8 mouse cellular contexts compared by ENCODE assay signal in the genomic region with DNA sequence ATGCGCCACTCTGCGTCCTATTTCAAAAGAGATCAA. TPM values are rescaled to one million over a fixed set of nuclear protein-coding genes. Genes with fewer than 3 reads are reported as not detected.
DNase-seq lines count a peak whose midpoint lies in the region; ATAC-seq and TF ChIP-seq lines count a peak whose summit lies in the region.

A gene (minus strand): TSS at position 1 of the 36 bp plus-strand sequence.

- peak within 1 kb of the TSS; percentile 70 for H3K4me3 ChIP-seq in lung, adult 2 months (replicated peaks; ENCODE audit: extremely low read depth, low read depth, low read length)
- peak within 1 kb of the TSS; percentile 97 for H3K4me3 ChIP-seq in embryonic facial prominence, embryonic 11.5 days (ENCODE audit: low read depth, low read length)
- peak within 1 kb of the TSS; percentile 91 for H3K4me3 ChIP-seq in heart, embryonic 13.5 days
- H3K4me3 ChIP-seq in myocyte, result peak within 1 kb of the TSS; percentile 70

- peak within 1 kb of the TSS; percentile 94 for H3K9ac ChIP-seq in embryonic facial prominence, embryonic 11.5 days (replicated peaks; ENCODE audit: low read length)
- H3K9ac ChIP-seq in heart, embryonic 13.5 days, result peak within 1 kb of the TSS; percentile 93

- ATAC-seq in embryonic facial prominence, embryonic 11.5 days (replicated peaks; ENCODE audit: insufficient number of reproducible peaks, low FRiP score, low TSS enrichment, low read depth), result no peak
- no peak for ATAC-seq in heart, embryonic 13.5 days (ENCODE audit: extremely low read depth, insufficient number of reproducible peaks, low FRiP score, low TSS enrichment)

- TF ChIP-seq CTCF in lung, adult 2 months (IDR thresholded peaks at IDR 0.05; ENCODE audit: insufficient read depth, low read length), result no peak

- peak within 1 kb of the TSS; percentile 54 for H3ac ChIP-seq in myocyte (ENCODE audit: control insufficient read depth, insufficient read length)

- WGBS in lung, adult 2 months, result 1% methylated on average over 2 of the region's 2 CpGs
- 0% methylated on average over 2 of the region's 2 CpGs for WGBS in embryonic facial prominence, embryonic 11.5 days
- 0% methylated on average over 2 of the region's 2 CpGs for WGBS in heart, embryonic 13.5 days

- no peaks in the 10 kb centered on the region for H3K9me3 ChIP-seq in embryonic facial prominence, embryonic 11.5 days (replicated peaks; ENCODE audit: control insufficient read depth, low read length)
- no peaks in the 10 kb centered on the region for H3K9me3 ChIP-seq in heart, embryonic 13.5 days

- DNase-seq in lung, adult 2 months, result no peak
- DNase-seq in lung, postnatal 25 days (ENCODE audit: low spot score), result no peak
- no peak for DNase-seq in embryonic facial prominence, embryonic 11.5 days (ENCODE audit: low spot score)
- no peak for DNase-seq in left cerebral cortex, postnatal 14 days (ENCODE audit: low spot score in 2 of 2)
- DNase-seq in right cerebral cortex, postnatal 25 days, result no peak
- no peak for DNase-seq in MN1 (ENCODE audit: low spot score)

- peaks cover 35% of the 10 kb centered on the region for H3K79me2 ChIP-seq in myocyte (ENCODE audit: control insufficient read depth, insufficient read depth)

- no peak for TF ChIP-seq POLR2A in lung, adult 2 months (IDR thresholded peaks at IDR 0.05; ENCODE audit: borderline replicate concordance, extremely low read depth, low read depth, low read length)
- no peak for TF ChIP-seq POLR2A in myocyte (IDR thresholded peaks at IDR 0.05; ENCODE audit: insufficient read length, low read depth)

- H3K4me1 ChIP-seq in lung, adult 2 months (ENCODE audit: control insufficient read depth, insufficient read depth, low read length), result peaks cover 5% of the 10 kb centered on the region; the same call in 1 of the 2 replicates
- no peaks in the 10 kb centered on the region for H3K4me1 ChIP-seq in embryonic facial prominence, embryonic 11.5 days (ENCODE audit: control insufficient read depth, insufficient read depth, low read length)
- H3K4me1 ChIP-seq in heart, embryonic 13.5 days, result peaks cover 45% of the 10 kb centered on the region

- H3K27me3 ChIP-seq in embryonic facial prominence, embryonic 11.5 days (ENCODE audit: control insufficient read depth, insufficient read depth, low read length), result no peaks in the 10 kb centered on the region
- peaks cover 22% of the 10 kb centered on the region for H3K27me3 ChIP-seq in heart, embryonic 13.5 days (replicated peaks)
- no peaks in the 10 kb centered on the region for H3K27me3 ChIP-seq in myocyte (ENCODE audit: control insufficient read depth, insufficient read depth, insufficient read length)

- no peaks in the 10 kb centered on the region for H3K36me3 ChIP-seq in embryonic facial prominence, embryonic 11.5 days (replicated peaks; ENCODE audit: control insufficient read depth, insufficient read depth, low read depth, low read length)
- H3K36me3 ChIP-seq in heart, embryonic 13.5 days, result no peaks in the 10 kb centered on the region
- H3K36me3 ChIP-seq in myocyte (ENCODE audit: control insufficient read depth, insufficient read depth), result no peaks in the 10 kb centered on the region

- intact Hi-C loops in left cerebral cortex, postnatal 14 days (cut with DNase I), result loop anchor here (2.0 kb wide), 1 partner anchor 52 kb away; no protein-coding TSS in a partner anchor

- H3K27ac ChIP-seq in embryonic facial prominence, embryonic 11.5 days (replicated peaks; ENCODE audit: low read depth, low read length), result peak within 1 kb of the TSS; percentile 91
- H3K27ac ChIP-seq in heart, embryonic 13.5 days (replicated peaks), result peak within 1 kb of the TSS; percentile 93

- H3K4me2 ChIP-seq in embryonic facial prominence, embryonic 11.5 days (ENCODE audit: low read depth, low read length), result peak within 1 kb of the TSS; percentile 60
- peak within 1 kb of the TSS; percentile 87 for H3K4me2 ChIP-seq in heart, embryonic 13.5 days
- peak within 1 kb of the TSS; percentile 88 for H3K4me2 ChIP-seq in myocyte (ENCODE audit: low read depth)

TF ChIP-seq in myocyte, 11 proteins besides CTCF, POLR2A, EP300 and RAD21:
- TF ChIP-seq TCF3 (IDR thresholded peaks at IDR 0.05; ENCODE audit: insufficient read length, low read depth) (no peak), TCF12 (IDR thresholded peaks at IDR 0.05; ENCODE audit: insufficient read depth, poor library complexity, severe bottlenecking) (no peak)

RNA-seq across cellular contexts. Expression of the gene that starts here (rescaled TPM):
- 12.6 and 17.4 TPM in 2 replicates for polyA plus RNA-seq in lung, adult 2 months (2012; rRNA removed)
- 108 and 120 TPM in 2 replicates for polyA plus RNA-seq in embryonic facial prominence, embryonic 11.5 days (2014; fragmentation: Nextera tagmentation; extraction: Ambion mirVana)
- 46.8 and 50.9 TPM in 2 replicates for polyA plus RNA-seq in heart, embryonic 13.5 days (2015; fragmentation: Nextera tagmentation; extraction: Ambion mirVana)
- total RNA-seq in left cerebral cortex, postnatal 14 days (2021), result 10 to 100 TPM; 74.1 to 81.2 TPM
- polyA plus RNA-seq in myocyte (2012; fragmentation: generic; extraction: Trizol), result 66.7 TPM
